Mouse (Mus musculus) midbrain, postnatal 0 days (tissue): ENCODE measurements at regions not wholly inside any gene's neighbourhood (a gene's known extent, or its start where the extent isn't known, plus 50 kb on each side); places are given as distances from the start of the nearest gene placed in this dataset.

Experiments
- ATAC-seq: fragments of 200-750 bp; cut with Nextera tagmentation; 2 replicates; pipeline ENCODE4 v1.8.0; 2017; ENCODE audit warnings: moderate number of reproducible peaks, mild to moderate bottlenecking, moderate TSS enrichment, moderate library complexity; ENCODE audit not compliant: low FRiP score
- DNase-seq: peaks from one replicate; pipeline ENCODE4 v3.0.0-alpha.2; 2015; ENCODE audit warnings: low spot score
- H3K27ac ChIP-seq: fragments of 300-500 bp; sonication (generic); 2 replicates; pipeline ENCODE4 v1.5.1; 2014; ENCODE audit warnings: low read depth, mild to moderate bottlenecking, low read length, mixed read lengths
- H3K27me3 ChIP-seq: fragments of 300-500 bp; sonication (generic); 2 replicates; pipeline ENCODE4 v1.6.1; 2014; ENCODE audit warnings: low read length, control low read depth, mixed read lengths; ENCODE audit not compliant: insufficient read depth
- H3K36me3 ChIP-seq: fragments of 300-500 bp; sonication (generic); 2 replicates; pipeline ENCODE4 v1.6.1; 2014; ENCODE audit warnings: low read length, control low read depth, mixed read lengths; ENCODE audit not compliant: insufficient read depth
- H3K4me1 ChIP-seq: fragments of 300-500 bp; sonication (generic); 2 replicates; pipeline ENCODE4 v1.6.1; 2014; ENCODE audit warnings: mild to moderate bottlenecking, control low read depth, antibody characterized with exemption, low read length, mixed read lengths; ENCODE audit not compliant: insufficient read depth
- H3K4me2 ChIP-seq: fragments of 300-500 bp; sonication (generic); 2 replicates; pipeline ENCODE4 v1.6.1; 2014; ENCODE audit warnings: low read depth, mild to moderate bottlenecking, low read length, mixed read lengths; ENCODE audit not compliant: poor library complexity, severe bottlenecking
- H3K4me3 ChIP-seq: fragments of 300-500 bp; sonication (generic); 2 replicates; pipeline ENCODE4 v1.5.1; 2014; ENCODE audit warnings: low read depth, mild to moderate bottlenecking, low read length, moderate library complexity
- H3K9ac ChIP-seq: fragments of 300-500 bp; sonication (generic); replicated peaks from 2 replicates; pipeline ENCODE4 v1.6.1; 2014; ENCODE audit warnings: mild to moderate bottlenecking, low read length, moderate library complexity, mixed read lengths; ENCODE audit not compliant: poor library complexity, severe bottlenecking
- H3K9me3 ChIP-seq: fragments of 300-500 bp; sonication (generic); 2 replicates; pipeline ENCODE4 v1.6.1; 2016; ENCODE audit warnings: low read length, control low read depth
- CTCF ChIP-seq: IDR thresholded peaks from 2 replicates; pipeline ENCODE4 v1.5.1; 2016; ENCODE audit warnings: antibody characterized with exemption, mild to moderate bottlenecking
- WGBS: fragments of 180-500 bp; shearing (Covaris S2); extraction: QIAGEN DNeasy Blood & Tissue Kit; methylation state at CpG from one replicate; pipeline ENCODE4 v1.1.7; 2014; 5-methylcytosine and 5-hydroxymethylcytosine counted together

DNA sequence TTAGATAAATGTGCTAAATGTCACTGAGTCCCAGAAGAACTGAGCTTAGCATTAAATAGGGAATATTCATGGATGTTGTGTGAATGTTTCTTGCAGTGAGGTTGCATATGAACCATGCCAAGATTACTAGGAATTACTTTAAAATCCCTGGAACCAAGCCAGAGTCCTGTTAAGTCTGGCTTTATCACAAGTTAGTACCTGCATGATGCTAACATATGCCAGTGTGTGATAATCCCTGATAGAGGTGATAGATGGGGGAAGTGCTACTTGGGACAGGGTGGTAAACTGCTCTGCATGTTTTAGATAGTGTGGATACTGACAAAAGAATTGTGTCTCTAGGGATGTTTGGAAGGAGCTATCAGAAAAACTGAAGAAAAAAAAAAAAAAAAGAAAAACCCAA, 143.5 kb upstream of the Negr1 start:
- Histone ChIP-seq H3K4me3 (no peak overlapping the region), H3K4me1 (no peaks in the 10 kb centered on the region), H3K36me3 (no peaks in the 10 kb centered on the region), H3K27ac (no peak overlapping the region), H3K9ac (no peak overlapping the region), H3K4me2 (no peak overlapping the region), H3K9me3 (no peaks in the 10 kb centered on the region), H3K27me3 (no peaks in the 10 kb centered on the region)
- DNase-seq (no peak), ATAC-seq (no peak)
- no peak for TF ChIP-seq CTCF

DNA sequence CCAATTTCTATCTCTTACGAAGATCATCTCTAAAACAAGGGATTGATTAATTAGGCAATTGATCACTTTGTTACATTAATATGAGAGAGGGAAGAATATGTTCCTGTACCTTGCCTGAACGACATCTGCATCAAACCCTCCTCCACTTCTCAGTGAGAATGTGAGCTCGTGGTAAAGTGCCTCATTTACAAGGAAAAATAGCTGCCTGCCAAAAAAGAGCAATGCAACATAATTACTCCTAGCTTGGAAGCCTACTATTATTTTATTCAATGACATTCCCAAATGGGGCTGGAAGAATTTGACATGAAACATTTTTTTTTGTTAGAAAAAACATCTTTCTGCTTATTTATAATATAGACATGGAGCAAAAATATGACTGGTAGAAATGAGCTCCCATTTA, 138.5 kb upstream of the Negr1 start:
- Histone ChIP-seq H3K9me3 (no peaks in the 10 kb centered on the region; the same call in 1 of the 2 replicates), H3K4me3 (no peak overlapping the region), H3K4me2 (no peak overlapping the region), H3K27me3 (no peaks in the 10 kb centered on the region), H3K9ac (no peak overlapping the region), H3K4me1 (no peaks in the 10 kb centered on the region), H3K36me3 (no peaks in the 10 kb centered on the region), H3K27ac (no peak overlapping the region)
- DNase-seq (no peak), ATAC-seq (no peak)
- 69% methylated on average over 3 of the region's 3 CpGs for WGBS
- no peak for TF ChIP-seq CTCF

DNA sequence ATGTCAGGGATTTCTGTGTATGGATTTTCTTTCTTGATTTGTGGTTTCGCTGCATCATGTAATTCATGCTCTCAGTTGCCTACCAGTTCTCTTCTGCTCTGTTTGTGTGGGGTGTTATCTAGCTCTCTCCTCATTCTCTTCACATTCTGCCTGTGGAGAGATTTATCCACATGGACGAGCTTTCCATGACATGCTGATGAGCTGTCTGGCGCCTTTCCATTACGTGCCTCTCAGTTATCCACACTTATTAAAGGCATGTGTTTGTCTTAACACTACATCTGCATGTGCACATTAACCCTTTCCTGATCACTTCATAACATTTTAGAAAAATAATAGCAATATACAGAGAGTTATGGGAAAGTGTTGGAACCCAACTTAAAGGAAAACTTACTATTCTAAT, 106.6 kb upstream of the Negr1 start:
- no peak for ATAC-seq
- peak; percentile 46 for DNase-seq
- no peak overlapping the region for H3K9ac ChIP-seq

DNA sequence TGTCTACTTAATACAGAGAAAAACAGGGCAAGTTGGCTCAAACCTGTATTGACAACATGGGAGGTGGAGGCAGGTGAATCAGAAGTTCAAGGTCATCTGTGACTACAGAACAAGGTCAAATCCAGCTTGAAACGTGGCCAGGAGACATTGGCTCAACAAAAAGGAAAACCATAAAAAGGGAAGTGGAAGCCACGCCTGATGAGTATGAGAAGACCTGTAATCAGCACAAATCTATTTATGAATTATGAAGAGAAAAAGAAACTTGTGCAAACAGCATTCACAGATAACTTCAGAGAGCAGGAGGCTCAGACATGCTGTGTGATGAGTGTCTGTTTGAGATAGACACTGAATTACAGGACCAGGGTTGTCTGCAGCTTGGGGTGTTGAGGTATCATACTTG, 98.3 kb upstream of the Negr1 start:
- Histone ChIP-seq H3K4me2 (no peak overlapping the region), H3K27me3 (no peaks in the 10 kb centered on the region), H3K4me3 (no peak overlapping the region), H3K4me1 (no peaks in the 10 kb centered on the region), H3K36me3 (no peaks in the 10 kb centered on the region), H3K9ac (no peak overlapping the region), H3K9me3 (no peaks in the 10 kb centered on the region), H3K27ac (no peak overlapping the region)
- no peak for TF ChIP-seq CTCF
- no peak for ATAC-seq
- WGBS, result 76% methylated on average over 2 of the region's 2 CpGs
- no peak for DNase-seq

More for the DNA sequence above, 106.6 kb upstream of the Negr1 start:
- H3K36me3 ChIP-seq, result no peaks in the 10 kb centered on the region
- 57% methylated on average over 4 of the region's 4 CpGs for WGBS
- H3K4me2 ChIP-seq, result no peak overlapping the region
- H3K27me3 ChIP-seq, result no peaks in the 10 kb centered on the region
- H3K4me3 ChIP-seq, result no peak overlapping the region
- H3K4me1 ChIP-seq, result no peaks in the 10 kb centered on the region
- H3K9me3 ChIP-seq, result no peaks in the 10 kb centered on the region
- TF ChIP-seq CTCF, result no peak
- H3K27ac ChIP-seq, result no peak overlapping the region

DNA sequence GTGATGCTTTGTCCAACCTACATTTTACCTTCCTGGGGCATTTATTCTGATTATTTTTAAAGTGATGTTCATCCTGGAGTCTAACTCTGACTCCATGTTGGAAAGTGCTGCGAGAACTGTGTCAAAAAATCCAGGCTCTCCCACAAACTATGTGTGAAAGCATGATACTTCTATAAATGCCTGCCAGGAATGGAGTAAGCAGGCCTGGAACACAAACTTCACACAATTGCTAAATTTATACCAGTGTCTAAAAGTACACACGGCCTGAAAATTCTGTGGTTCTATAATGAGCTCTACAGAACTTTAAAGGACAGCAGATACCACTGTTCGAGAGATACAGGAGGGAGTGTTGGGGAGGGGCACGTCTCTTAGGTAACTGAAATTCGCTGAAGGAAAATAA, 96.0 kb upstream of the Negr1 start:
- H3K4me3 ChIP-seq, result no peak overlapping the region
- H3K27ac ChIP-seq, result no peak overlapping the region
- H3K4me2 ChIP-seq, result no peak overlapping the region
- ATAC-seq (no peak), DNase-seq (no peak)
- H3K36me3 ChIP-seq, result no peaks in the 10 kb centered on the region
- 81% methylated on average over 5 of the region's 5 CpGs for WGBS
- H3K4me1 ChIP-seq, result no peaks in the 10 kb centered on the region
- no peaks in the 10 kb centered on the region for H3K9me3 ChIP-seq
- no peak for TF ChIP-seq CTCF
- no peaks in the 10 kb centered on the region for H3K27me3 ChIP-seq
- H3K9ac ChIP-seq, result no peak overlapping the region

DNA sequence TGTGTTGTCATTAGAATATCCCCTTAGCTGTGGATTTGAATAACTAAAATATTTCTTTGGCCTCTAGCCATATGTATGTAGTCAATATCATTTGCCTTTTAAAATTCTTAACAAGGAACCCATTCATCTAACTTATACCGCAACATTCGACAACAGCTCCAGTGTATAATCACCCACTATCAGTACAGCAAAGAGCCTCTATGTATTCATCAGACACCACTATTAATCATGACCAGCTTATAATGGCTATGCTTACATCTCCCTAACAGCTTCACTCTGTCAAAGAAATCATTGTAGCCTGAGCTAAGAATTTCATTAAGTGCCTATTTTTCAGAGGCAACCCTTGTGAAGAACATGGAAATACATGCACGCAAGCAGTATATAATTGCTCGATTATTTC, 88.9 kb upstream of the Negr1 start:
- no peak overlapping the region for H3K4me2 ChIP-seq
- H3K9me3 ChIP-seq, result no peaks in the 10 kb centered on the region
- ATAC-seq (no peak), DNase-seq (peak; percentile 9)
- H3K4me1 ChIP-seq, result no peaks in the 10 kb centered on the region
- no peak for TF ChIP-seq CTCF
- no peak overlapping the region for H3K27ac ChIP-seq
- no peaks in the 10 kb centered on the region for H3K27me3 ChIP-seq
- H3K9ac ChIP-seq, result no peak overlapping the region
- no peaks in the 10 kb centered on the region for H3K36me3 ChIP-seq
- no peak overlapping the region for H3K4me3 ChIP-seq
- 91% methylated on average over 4 of the region's 4 CpGs for WGBS
